Mouse (Mus musculus) E14TG2a.4 (cell line): Measurements from ENCODE around the gene Cib3.

Experiments used
- H3K27me3 ChIP-seq: 2 replicates; pipeline ENCODE4 v1.6.1; 2014; ENCODE audit warnings: low read length, control low read depth; ENCODE audit not compliant: insufficient read depth
- H3K36me3 ChIP-seq: 2 replicates; pipeline ENCODE4 v1.6.1; 2014; ENCODE audit warnings: low read length, control low read depth; ENCODE audit not compliant: insufficient read depth
- H3K4me1 ChIP-seq: replicated peaks from 2 replicates; pipeline ENCODE4 v1.6.1; 2014; ENCODE audit warnings: low read depth, low read length, control low read depth
- H3K4me3 ChIP-seq: replicated peaks from 2 replicates; pipeline ENCODE4 v1.5.1; 2014; ENCODE audit warnings: mild to moderate bottlenecking, low read length
- H3K9me3 ChIP-seq: 2 replicates; pipeline ENCODE4 v1.6.1; 2014; ENCODE audit warnings: low read length, control low read depth
- CTCF ChIP-seq: conservative IDR thresholded peaks from 2 replicates; pipeline ENCODE4 v1.5.1; 2014; ENCODE audit warnings: low read length
- NANOG ChIP-seq: IDR thresholded peaks from 2 replicates; pipeline ENCODE4 v1.6.1; 2014; ENCODE audit warnings: borderline replicate concordance, low read length, mixed read lengths
- POU5F1 ChIP-seq: IDR thresholded peaks from 2 replicates; pipeline ENCODE4 v1.6.1; 2014; ENCODE audit warnings: low read length, borderline replicate concordance

The Cib3 gene

DNA sequence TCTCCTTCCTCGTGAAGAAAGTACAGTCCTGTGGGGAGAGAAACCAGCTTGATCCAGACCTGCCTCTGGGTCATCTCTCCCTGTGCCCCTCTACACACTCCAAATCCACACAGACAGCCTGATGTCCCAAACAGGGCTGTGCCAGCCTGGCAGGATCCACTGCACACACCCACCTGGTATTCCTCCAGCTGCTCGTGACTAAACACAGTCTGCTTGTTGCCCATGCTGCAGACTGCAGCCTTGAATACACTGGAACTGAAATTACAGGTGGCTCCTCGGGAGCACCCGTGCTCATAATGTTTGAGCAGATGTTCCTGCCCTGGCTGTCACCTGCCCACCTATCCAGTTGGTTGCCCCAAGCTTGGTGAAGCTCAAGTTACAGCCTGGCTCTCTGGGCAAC is at the start of gene Cib3:
Gene Cib3 (minus strand): TSS at position 87 of the 400 bp plus-strand sequence.
- no peaks in the 10 kb centered on the region for H3K9me3 ChIP-seq
- TF ChIP-seq NANOG, result no peak
- no peak for TF ChIP-seq CTCF
- TF ChIP-seq POU5F1, result no peak
- H3K4me1 ChIP-seq, result no peaks in the 10 kb centered on the region
- H3K27me3 ChIP-seq, result no peaks in the 10 kb centered on the region; the same call in 1 of the 2 replicates
- H3K36me3 ChIP-seq, result no peaks in the 10 kb centered on the region
- no peak within 1 kb of the TSS for H3K4me3 ChIP-seq

DNA sequence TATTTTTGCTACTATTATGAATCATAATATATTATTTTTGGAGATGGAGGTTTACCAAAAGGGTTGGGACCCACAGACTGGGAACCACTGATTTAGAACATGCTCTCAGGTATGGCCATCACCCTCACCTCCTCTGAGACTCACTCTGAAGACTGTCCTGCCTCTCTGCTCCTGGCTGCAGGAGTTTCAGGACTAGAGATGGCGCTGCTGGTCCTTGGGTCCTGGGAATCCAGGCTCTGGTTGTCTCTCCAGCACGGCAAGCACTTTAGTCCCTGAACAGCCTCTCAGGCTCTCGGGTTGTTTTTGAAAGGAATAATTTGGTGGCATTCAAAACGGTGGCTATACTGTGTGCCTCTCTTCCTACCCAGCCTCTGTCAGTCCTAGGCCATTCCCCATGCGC is 49.2 kb upstream of the Cib3 start:
- no peak for TF ChIP-seq NANOG
- TF ChIP-seq POU5F1, result no peak
- no peak for TF ChIP-seq CTCF
- no peak overlapping the region for H3K4me3 ChIP-seq

DNA sequence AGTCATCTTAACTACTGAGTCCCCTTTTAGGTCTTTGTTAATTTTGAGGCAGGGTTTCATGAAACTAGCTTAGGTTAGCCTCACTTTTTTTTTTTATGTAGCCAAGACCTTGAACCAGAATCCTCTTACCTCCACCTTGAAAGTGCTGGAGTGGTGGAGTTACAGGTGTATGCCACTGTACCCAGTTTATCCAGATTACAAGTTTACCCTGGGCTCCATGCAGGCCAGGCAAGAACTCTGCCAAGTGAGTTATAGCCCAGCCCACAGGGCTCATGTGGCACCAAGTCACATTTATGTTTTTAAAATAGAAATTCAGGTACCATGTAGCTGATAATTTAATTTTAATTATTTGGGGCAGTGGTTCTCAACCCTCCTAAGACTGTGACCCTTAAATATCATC is 48.8 kb upstream of the Cib3 start:
- Histone ChIP-seq H3K27me3 (no peaks in the 10 kb centered on the region), H3K4me3 (no peak overlapping the region), H3K36me3 (peaks cover 7% of the 10 kb centered on the region; the same call in 1 of the 2 replicates), H3K4me1 (peaks cover 29% of the 10 kb centered on the region), H3K9me3 (peaks cover 10% of the 10 kb centered on the region; the same call in 1 of the 2 replicates)
- TF ChIP-seq POU5F1 (no peak), NANOG (no peak), CTCF (no peak)

More for the DNA sequence above, 49.2 kb upstream of the Cib3 start:
- H3K27me3 ChIP-seq, result no peaks in the 10 kb centered on the region
- H3K4me1 ChIP-seq, result peaks cover 29% of the 10 kb centered on the region
- peaks cover 10% of the 10 kb centered on the region; the same call in 1 of the 2 replicates for H3K9me3 ChIP-seq
- peaks cover 4% of the 10 kb centered on the region; the same call in 1 of the 2 replicates for H3K36me3 ChIP-seq

DNA sequence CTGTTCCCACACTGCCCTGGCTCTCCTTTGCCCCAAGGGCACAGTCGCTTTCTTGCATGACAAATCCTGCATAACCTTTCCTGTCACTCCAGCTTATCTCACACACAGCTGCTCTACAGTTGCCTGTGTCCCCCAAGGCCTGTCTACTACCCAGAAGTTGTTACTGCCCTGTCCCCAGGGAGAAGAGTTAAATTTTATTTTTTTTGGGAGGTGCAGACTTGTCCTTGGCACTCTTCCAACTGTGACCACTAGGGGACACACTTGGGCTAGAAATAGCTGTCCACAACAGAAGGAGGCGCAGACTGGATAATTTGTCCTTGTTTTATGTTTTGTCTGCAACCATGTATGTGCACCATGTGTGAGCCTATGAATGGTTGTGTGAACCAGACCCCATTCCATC is 48.4 kb upstream of the Cib3 start:
- Histone ChIP-seq H3K9me3 (peaks cover 10% of the 10 kb centered on the region; the same call in 1 of the 2 replicates), H3K27me3 (no peaks in the 10 kb centered on the region), H3K36me3 (peaks cover 7% of the 10 kb centered on the region), H3K4me1 (peaks cover 28% of the 10 kb centered on the region), H3K4me3 (no peak overlapping the region)
- no peak for TF ChIP-seq NANOG
- TF ChIP-seq CTCF, result peak; percentile 84

DNA sequence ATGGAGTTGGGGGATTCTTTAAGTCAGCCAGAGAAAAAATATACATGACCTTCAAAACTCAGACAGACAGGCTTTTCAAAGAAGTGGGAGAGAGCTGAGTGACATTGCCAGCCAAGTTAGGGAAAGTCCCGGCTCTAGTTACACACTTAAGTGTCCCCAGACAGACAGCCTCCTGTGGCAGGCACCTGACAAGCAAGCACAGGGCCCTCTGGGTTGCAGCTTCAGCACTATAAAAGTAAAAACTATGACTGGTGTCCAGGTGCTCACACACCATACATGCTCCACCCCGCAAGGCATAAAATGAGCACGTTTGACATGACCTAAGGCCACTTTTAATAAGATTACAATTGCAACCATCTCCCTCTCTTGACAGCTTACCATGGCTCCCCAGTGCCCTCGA is 47.9 kb upstream of the Cib3 start:
- H3K27me3 ChIP-seq, result no peaks in the 10 kb centered on the region
- H3K36me3 ChIP-seq, result peaks cover 9% of the 10 kb centered on the region
- no peak overlapping the region for H3K4me3 ChIP-seq
- H3K4me1 ChIP-seq, result peaks cover 24% of the 10 kb centered on the region
- peaks cover 10% of the 10 kb centered on the region; the same call in 1 of the 2 replicates for H3K9me3 ChIP-seq
- no peak for TF ChIP-seq POU5F1
- no peak for TF ChIP-seq NANOG
- no peak for TF ChIP-seq CTCF

DNA sequence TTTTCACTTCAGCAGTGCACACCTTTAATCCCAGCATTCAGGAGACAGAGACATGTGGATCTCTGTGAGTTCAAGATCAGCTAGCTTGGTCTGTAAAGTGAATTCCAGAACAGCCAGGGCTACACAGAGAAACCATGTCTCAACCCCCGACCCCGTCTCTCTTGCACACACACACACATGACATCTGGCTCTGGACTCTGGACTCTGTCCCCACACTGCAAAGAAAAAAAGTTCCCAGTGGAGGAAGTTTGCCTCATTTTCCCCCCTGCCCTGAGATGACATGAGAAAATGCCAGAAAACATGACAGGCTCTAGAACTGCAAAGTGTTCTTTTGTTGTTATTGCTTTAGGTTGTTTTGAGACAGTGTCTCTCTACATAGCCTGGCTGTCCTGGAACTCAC is 47.2 kb upstream of the Cib3 start:
- peaks cover 18% of the 10 kb centered on the region for H3K4me1 ChIP-seq
- no peaks in the 10 kb centered on the region for H3K27me3 ChIP-seq
- H3K4me3 ChIP-seq, result no peak overlapping the region
- peaks cover 10% of the 10 kb centered on the region; the same call in 1 of the 2 replicates for H3K9me3 ChIP-seq
- TF ChIP-seq CTCF, result no peak
- no peak for TF ChIP-seq NANOG
- no peak for TF ChIP-seq POU5F1
- H3K36me3 ChIP-seq, result peaks cover 16% of the 10 kb centered on the region

- TF ChIP-seq NANOG, result no peak
- TF ChIP-seq POU5F1, result no peak
- TF ChIP-seq CTCF, result no peak
- Histone ChIP-seq H3K36me3 (peaks cover 30% of the 10 kb centered on the region), H3K9me3 (peaks cover 10% of the 10 kb centered on the region; the same call in 1 of the 2 replicates), H3K4me1 (peaks cover 9% of the 10 kb centered on the region; the same call in 1 of the 2 replicates), H3K27me3 (no peaks in the 10 kb centered on the region), H3K4me3 (no peak overlapping the region)
These were observed 45.2 kb upstream of the Cib3 start for GRCm38 (mm10) chr8:72257902-72258238.

GRCm38 (mm10) chr8:72257171-72257901 is 44.7 kb upstream of the Cib3 start:
- H3K27me3 ChIP-seq, result no peaks in the 10 kb centered on the region
- peaks cover 9% of the 10 kb centered on the region; the same call in 1 of the 2 replicates for H3K4me1 ChIP-seq
- peaks cover 35% of the 10 kb centered on the region for H3K36me3 ChIP-seq
- peaks cover 6% of the 10 kb centered on the region; the same call in 1 of the 2 replicates for H3K9me3 ChIP-seq
- TF ChIP-seq NANOG (no peak), POU5F1 (no peak), CTCF (peak; percentile 57)
- H3K4me3 ChIP-seq, result no peak overlapping the region
